Mouse (Mus musculus) right cerebral cortex, adult 2 months (tissue): ENCODE data around the gene Rasl12.
A peak's percentile ranks its signal among the peaks of the same experiment; 100 is the strongest.

Experiments used
- DNase-seq, 2 experiments: peaks; one replicate each; pipeline ENCODE4 v3.0.0; 2021 to 2022; ENCODE audit warnings: low spot score in 2 of 2

Gene Rasl12

DNA sequence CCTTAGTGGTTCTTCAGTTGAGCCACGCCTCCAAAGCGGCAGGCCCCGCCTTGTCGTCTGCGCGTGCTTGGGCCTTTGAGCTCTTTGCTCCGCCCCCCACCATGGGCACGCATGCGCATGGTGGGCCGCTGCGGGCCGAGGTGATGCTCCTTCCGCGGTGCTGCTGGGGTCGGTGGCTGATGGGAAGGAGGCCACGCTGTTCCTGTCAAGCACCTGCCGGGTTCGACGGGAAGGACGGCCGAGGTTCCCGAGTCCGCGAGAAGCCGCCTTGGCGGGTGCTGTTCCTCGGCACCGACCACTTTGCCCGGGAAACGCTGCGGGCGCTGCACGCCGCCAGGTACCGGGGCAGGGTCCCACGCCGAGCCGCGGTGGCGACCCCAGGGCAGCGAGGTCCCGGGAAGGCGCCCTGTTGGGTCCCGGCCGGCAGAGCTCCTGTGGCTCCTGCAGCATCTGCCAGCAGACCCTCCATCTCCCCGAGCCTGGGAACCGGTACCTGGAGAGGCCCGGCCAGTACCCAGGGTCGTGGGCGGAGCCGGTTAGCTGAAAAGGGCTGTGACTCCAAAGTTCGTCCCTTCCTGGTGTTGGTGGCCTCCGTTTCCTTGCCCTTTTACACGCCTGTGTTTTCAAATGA lies 37.5 kb downstream of the Rasl12 start, which contains the start of gene Mtfmt:
TSS of gene Mtfmt (plus strand) at position 112 of the 631 bp plus-strand sequence.
- peak; percentile 88 to 92 for DNase-seq

DNA sequence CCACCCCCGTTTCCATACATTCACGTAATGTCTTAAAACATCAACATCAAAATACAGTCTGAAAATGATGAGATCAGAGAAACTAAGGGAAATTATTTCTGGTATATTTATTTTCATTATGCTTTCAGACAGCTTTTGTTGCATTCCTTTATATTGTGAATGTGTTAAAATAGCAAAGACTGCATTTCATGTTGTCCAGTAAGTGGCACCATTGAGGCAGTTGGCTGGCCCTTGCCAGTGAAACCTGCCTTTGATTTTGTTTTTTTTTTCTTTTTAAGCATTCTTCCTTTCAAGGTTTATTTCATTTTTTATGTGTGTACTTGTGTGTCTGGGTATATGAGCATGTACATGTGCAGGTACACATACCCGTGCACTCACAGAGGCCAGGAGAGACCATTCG lies 46.4 kb downstream of the Rasl12 start:
- no peak for DNase-seq

DNA sequence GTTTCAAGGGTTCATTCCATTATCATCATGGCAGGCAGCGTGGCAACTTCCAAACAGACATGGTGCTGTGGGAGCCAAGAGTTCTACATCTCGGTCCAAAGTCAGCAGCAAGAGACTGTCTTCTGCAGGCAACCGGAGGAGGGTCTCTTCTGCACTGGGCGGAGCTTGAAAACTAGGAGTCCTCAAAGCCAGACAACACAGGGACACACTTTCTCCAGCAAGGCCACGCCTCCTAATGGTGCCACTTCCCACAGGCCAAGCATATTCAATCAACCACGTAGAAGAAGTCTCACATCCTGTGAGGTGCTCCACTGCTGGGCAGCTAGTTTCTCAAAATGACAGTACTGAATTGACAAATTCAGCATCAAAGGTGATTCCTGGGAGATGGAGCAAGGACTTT lies 49.6 kb downstream of the Rasl12 start:
- no peak for DNase-seq

DNA sequence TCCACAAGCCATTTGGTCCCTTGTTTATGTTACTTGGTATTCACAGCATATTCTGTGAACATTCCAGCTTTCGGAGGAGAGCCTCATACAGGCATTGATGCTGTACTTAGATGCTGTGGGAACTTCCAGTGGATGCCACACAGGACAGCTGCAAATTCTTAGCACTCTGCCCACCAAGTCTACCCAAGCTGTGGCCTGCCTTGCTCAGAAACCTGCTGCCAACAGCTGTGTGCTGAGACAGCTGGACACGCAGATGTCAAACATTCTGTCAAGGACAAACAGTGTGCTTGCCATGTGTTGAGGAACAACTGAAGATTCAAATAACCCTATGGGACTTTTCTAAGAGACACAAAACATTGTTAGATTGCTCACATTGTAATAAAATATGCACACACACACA lies 60.7 kb downstream of the Rasl12 start:
- no peak for DNase-seq

DNA sequence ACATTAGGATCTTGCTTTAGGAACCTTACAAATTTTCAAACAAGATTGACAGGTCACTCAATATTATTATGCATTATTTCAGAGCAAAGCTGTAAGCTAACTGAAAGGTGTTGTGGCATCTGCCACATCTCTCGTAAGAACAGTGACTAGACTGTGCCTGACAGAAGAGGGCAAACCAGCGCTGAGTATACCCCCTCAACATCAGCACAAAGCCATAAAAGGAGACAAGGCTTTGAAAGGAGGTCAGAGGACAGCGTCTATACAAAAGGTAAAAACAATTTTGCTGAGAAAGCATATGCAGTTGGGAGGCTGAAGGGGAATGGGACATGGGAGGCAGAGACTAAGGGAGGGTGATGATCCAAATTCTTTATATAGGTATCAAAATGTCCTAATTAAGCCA lies 61.9 kb downstream of the Rasl12 start:
- no peak for DNase-seq

DNA sequence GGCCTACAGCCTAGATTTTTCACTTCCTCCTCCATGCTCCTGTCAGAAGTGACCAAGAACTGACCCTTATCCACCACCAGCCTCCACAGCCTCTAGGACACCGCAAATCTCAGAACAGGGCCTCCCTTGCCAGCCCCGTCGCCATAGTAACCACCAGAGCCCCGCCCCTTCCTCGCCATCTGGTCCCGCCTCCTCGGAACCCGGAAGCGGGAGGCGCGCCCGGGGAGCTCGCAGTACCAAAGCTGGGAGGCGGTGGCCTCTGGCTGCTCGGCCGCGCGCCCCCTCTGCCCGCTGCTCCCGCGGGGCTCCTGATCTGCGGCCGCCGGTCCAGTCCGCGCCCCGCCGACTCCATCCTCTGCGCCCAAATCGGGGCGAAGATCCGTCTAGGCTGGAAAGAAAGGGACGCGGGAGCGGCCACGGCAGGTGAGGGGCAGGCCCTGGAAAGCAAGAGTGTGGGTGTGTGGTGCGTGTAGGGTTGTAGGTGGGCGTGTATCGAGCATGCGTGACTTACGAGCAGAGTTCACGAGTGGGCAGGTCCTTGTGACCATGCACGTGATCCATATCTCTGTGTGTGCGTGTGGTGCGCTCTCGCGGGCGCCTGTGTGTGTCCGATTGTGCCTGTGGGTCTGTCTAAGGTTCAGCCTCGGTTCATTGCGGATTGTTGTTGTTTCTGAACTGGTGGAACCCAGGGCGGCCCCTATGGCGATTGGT lies 62.6 kb downstream of the Rasl12 start, which contains the start of gene Spg21:
TSS of gene Spg21 (plus strand) at position 216 of the 711 bp plus-strand sequence.
- DNase-seq, result peak; percentile 93 to 94

DNA sequence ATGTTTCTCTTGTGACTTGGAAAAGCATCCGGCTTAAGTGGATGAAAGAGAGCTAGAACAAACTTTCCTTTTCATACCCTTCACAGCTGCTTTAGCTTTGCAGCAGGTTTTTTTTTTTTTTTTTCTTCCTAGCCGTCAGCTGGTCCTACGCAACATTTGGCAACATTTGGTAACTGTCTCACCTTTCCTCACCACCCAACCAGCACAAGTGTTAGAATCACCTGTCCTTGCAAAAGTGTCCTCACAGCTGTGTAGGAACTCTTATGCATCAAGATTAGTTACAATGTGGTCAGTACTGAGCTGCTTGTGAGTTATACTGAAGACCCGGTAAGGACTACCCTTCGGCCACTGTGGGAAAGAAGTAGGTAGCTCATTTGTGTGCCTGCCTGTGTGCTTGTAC lies 64.2 kb downstream of the Rasl12 start:
- no peak for DNase-seq

DNA sequence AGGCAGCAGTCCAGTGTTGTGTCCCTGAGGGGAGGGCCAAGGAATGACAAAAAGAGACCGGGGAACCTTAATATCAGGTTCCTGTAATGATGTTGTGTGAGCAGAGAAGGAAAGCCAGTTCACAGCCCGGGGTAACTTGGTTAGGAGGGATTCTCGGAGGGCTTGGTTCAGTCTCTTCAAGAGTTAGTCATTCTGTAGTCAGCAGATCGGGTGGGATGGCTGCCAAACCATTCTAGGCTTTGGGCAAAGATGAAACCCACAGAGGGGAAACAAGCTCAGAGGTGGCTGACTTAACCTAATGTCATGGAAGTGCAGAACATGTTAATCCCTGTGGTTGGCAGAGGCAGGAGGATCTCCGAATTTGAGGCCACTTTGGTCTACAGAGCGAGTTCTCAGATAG lies 65.9 kb downstream of the Rasl12 start:
- no peak for DNase-seq
